Mouse (Mus musculus) ES-E14 (cell line): ENCODE data around the gene Gm7168. TPM values are rescaled to one million over a fixed set of nuclear protein-coding genes. Genes with fewer than 3 reads are reported as not detected.
"Not testable (repeated sequence)": the region's sequence is repeated elsewhere in the genome, so short reads cannot be mapped to it uniquely, and the experiment has no call there.

ENCODE experiments used
- DNase-seq: peaks from one replicate; pipeline ENCODE4 v3.0.0-alpha.2; 2013; ENCODE audit warnings: low read depth, low spot score
- H3K27ac ChIP-seq: 2 replicates; pipeline ENCODE4 v1.5.1; 2012; ENCODE audit warnings: low read depth, mild to moderate bottlenecking, low read length, moderate library complexity, mixed read lengths; ENCODE audit not compliant: poor library complexity, insufficient read depth, severe bottlenecking
- H3K36me3 ChIP-seq: 2 replicates; pipeline ENCODE4 v1.6.1; 2012; ENCODE audit warnings: mild to moderate bottlenecking, low read length, moderate library complexity, mixed read lengths; ENCODE audit not compliant: control insufficient read depth, poor library complexity, insufficient read depth, severe bottlenecking
- H3K4me1 ChIP-seq, 2 experiments: fragments of 150-350 bp in 1 of 2; sonication (generic) in 1 of 2; 2 replicates each; pipeline ENCODE4 v1.6.1; 2012; ENCODE audit warnings: low read length in 2 of 2, mild to moderate bottlenecking in 1 of 2, mixed read lengths in 1 of 2; ENCODE audit not compliant: control insufficient read depth in 2 of 2, insufficient read depth in 2 of 2, poor library complexity in 1 of 2
- H3K4me3 ChIP-seq, 2 experiments: fragments of 150-350 bp in 1 of 2; sonication (generic) in 1 of 2; 2 replicates each; pipeline ENCODE4 v1.5.1; 2012; ENCODE audit warnings: low read length in 2 of 2, low read depth in 1 of 2, mild to moderate bottlenecking in 1 of 2, mixed read lengths in 1 of 2; ENCODE audit not compliant: insufficient read depth in 1 of 2, poor library complexity in 1 of 2, severe bottlenecking in 1 of 2
- H3K9ac ChIP-seq: 2 replicates; pipeline ENCODE4 v1.6.1; 2012; ENCODE audit warnings: low read depth, mild to moderate bottlenecking, low read length, mixed read lengths; ENCODE audit not compliant: poor library complexity, insufficient read depth, severe bottlenecking
- H3K9me3 ChIP-seq: fragments of 150-350 bp; sonication (generic); 2 replicates; pipeline ENCODE4 v1.6.1; 2012; ENCODE audit warnings: low read depth, mild to moderate bottlenecking, low read length; ENCODE audit not compliant: control insufficient read depth, insufficient read depth
- CHD2 ChIP-seq: IDR thresholded peaks from 2 replicates; pipeline ENCODE4 v1.6.1; 2014; ENCODE audit warnings: mild to moderate bottlenecking, low read depth, low read length, inconsistent platforms
- HCFC1 ChIP-seq: IDR thresholded peaks from 2 replicates; pipeline ENCODE4 v1.6.1; 2012; ENCODE audit warnings: low read length, inconsistent platforms, borderline replicate concordance; ENCODE audit not compliant: insufficient read depth
- MAFK ChIP-seq: IDR thresholded peaks from 2 replicates; pipeline ENCODE4 v1.6.1; 2014; ENCODE audit warnings: mild to moderate bottlenecking, low read depth, low read length, inconsistent platforms; ENCODE audit not compliant: insufficient read depth
- ZC3H11A ChIP-seq: IDR thresholded peaks from 2 replicates; pipeline ENCODE4 v1.6.1; 2012; ENCODE audit warnings: low read depth, mild to moderate bottlenecking, inconsistent platforms, low read length, borderline replicate concordance
- ZNF384 ChIP-seq: IDR thresholded peaks from 2 replicates; pipeline ENCODE4 v1.6.1; 2012; ENCODE audit warnings: low read depth, low read length, inconsistent platforms
- in situ Hi-C, 2 experiments: fragments of 600-800 bp; cut with MboI; formaldehyde crosslinking; loops; one replicate each; pipeline ENCODE4 v1.15.1; 2025; ENCODE audit warnings: low sequenced_read_pairs in 2 of 2, inconsistent platforms in 1 of 2; ENCODE audit not compliant: unreplicated experiment in 2 of 2
- total RNA-seq: library from RNA; depleted of rRNA; stranded (reverse); fragments of 300-350 nt; gene quantifications from 2 replicates; pipeline ENCODE4 v1.2.3, GENCODE M21; 2012

The Gm7168 gene
- total RNA-seq, 1 experiment = 0.13 TPM

DNA sequence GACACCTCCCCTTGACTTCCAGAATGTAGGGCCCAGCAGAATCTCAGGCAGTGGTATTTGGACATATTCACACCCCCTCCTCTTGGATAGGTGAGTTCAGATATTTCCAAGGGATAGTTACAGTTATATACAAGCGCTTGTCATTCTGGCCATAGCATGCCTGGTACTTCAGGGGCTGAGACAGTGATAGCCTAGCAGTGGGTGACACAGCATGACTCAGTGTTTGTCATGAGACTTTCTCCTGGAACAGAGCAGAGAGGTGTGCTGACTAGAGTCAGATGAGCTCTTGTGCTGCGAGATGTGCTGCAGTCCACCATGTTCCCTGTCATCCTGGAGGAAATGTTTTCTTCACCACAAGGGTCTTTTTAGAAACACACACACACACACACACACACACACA, 23.6 kb upstream of the Gm7168 start:
- H3K9ac ChIP-seq = no peak overlapping the region
- TF ChIP-seq ZNF384 (no peak), CHD2 (no peak), MAFK (no peak), HCFC1 (no peak), ZC3H11A (no peak)
- H3K27ac ChIP-seq = no peak overlapping the region
- H3K9me3 ChIP-seq = no peaks in the 10 kb centered on the region
- no peak overlapping the region for H3K4me3 ChIP-seq
- no peaks in the 10 kb centered on the region; a peak in 1 of 4 replicates for H3K4me1 ChIP-seq
- in situ Hi-C loops = no loop called here
- no peak for DNase-seq
- no peaks in the 10 kb centered on the region for H3K36me3 ChIP-seq

DNA sequence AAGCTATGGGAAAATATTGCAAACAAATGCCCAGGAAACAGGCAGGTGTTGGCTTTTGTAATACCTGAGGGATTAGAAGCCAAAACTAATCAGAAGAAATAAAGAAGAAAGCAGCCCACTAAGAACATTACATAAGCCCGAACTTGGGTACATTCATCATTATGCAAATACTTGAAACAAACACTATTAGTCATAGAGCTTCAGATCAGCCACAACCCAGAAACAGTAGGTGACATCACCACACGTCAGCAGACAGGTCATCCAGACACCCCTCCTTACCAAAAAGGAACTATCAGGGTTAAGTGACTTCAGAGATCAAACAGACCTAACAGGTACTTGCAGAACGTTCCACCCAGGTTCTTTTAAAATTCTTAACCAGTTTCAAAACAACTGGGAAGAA, 22.2 kb upstream of the Gm7168 start:
- in situ Hi-C loops = no loop called here
- TF ChIP-seq ZNF384 (no peak), MAFK (no peak), ZC3H11A (no peak), HCFC1 (no peak), CHD2 (no peak)
- H3K36me3 ChIP-seq = no peaks in the 10 kb centered on the region
- H3K4me1 ChIP-seq = no peaks in the 10 kb centered on the region; a peak in 1 of 4 replicates
- no peak for DNase-seq
- H3K9me3 ChIP-seq = no peaks in the 10 kb centered on the region
- H3K9ac ChIP-seq = no peak overlapping the region
- H3K4me3 ChIP-seq = no peak overlapping the region
- H3K27ac ChIP-seq = no peak overlapping the region

DNA sequence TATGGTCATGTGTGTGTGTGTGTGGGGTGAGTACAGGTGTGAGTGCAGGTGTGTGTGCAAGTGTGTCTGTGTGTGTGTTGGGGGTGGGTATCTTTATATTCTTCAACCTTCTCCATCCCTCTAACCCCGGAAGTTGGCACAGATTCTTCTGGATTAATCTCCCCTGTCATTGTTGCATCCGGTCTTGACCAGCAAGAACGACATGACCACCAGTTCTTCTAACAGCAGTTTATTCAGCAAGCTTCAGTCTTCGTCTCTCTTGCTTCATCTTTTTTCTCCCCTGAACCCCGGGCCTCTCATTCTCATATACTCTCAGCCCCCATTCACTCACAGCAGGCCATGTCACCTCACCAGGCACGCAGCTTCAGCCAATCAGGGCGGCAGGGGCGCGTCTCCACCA, 17.8 kb upstream of the Gm7168 start:
- Histone ChIP-seq H3K9ac (no peak overlapping the region), H3K36me3 (no peaks in the 10 kb centered on the region), H3K27ac (no peak overlapping the region), H3K4me3 (no peak overlapping the region), H3K4me1 (no peaks in the 10 kb centered on the region), H3K9me3 (no peaks in the 10 kb centered on the region)
- TF ChIP-seq ZNF384 (no peak), HCFC1 (no peak), CHD2 (no peak), MAFK (no peak), ZC3H11A (no peak)
- in situ Hi-C loops = no loop called here
- DNase-seq = no peak

DNA sequence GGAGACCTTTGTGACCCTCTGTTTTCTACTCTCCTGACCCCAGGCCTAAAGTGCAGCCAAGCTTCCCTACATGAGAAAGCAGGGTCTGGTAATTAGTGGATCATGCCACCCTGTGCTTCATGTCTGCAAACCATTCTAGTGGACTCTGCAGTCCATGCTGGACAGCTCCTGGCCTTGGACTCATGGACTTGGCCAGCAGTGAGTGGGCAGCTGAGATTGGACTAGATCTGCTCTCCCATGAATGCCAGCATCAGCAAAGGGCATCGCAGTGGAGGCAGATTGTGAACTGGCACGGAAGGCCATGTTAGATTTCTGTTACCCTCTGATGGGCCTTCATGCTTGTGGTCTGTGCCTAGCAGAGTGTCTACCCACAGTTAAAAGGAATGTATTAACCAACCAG, 12.8 kb upstream of the Gm7168 start:
- H3K36me3 ChIP-seq, H3K4me3 ChIP-seq, DNase-seq, H3K9me3 ChIP-seq, H3K9ac ChIP-seq, H3K4me1 ChIP-seq, in situ Hi-C loops, H3K27ac ChIP-seq: not testable (repeated sequence)

DNA sequence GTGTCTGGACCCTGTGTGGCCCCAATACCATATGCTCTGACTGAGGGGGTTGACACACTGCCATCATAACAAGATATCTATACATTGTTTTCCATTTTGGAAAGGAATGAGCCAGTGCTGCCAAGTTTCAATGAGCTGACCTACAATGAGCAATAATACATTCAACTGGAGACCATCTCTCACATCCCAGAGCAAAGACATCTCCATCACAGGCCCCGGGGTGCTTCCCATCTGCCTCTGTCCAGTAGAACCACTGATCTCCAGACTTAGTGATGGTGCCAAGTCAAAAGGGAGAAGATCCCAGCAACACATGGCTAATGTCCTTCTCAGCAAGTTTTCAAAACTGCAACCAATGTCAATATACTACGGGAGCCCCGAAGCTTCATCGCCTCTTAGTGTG, 10.4 kb upstream of the Gm7168 start:
- TF ChIP-seq MAFK (no peak), CHD2 (no peak), ZC3H11A (no peak), HCFC1 (no peak), ZNF384 (no peak)
- H3K4me3 ChIP-seq = no peak overlapping the region
- DNase-seq = no peak
- no peaks in the 10 kb centered on the region for H3K9me3 ChIP-seq
- H3K9ac ChIP-seq = no peak overlapping the region
- no peaks in the 10 kb centered on the region for H3K4me1 ChIP-seq
- no peaks in the 10 kb centered on the region for H3K36me3 ChIP-seq
- in situ Hi-C loops = no loop called here
- no peak overlapping the region for H3K27ac ChIP-seq
